7 mouse cellular contexts compared by ENCODE assay signal in the genomic region with DNA sequence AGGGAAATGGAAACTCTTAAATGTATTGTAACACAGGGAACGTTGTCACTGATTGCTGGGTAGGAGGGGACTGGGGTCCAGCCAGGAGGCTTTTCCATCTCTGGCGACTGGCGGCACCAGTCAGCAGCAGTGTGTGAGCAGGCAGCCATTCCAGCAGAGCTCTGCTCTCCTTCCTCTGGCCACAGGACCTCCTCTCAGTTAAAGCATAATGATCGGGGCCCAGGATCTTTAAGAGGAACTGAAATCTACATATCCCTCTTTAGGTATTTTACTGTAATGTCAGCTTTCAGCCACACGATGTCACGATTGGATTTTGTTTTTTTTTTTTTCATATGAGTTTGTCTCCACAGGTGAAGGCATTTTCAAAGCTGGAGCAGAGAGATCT.
DNase-seq lines count a peak whose midpoint lies in the region; ATAC-seq lines count a peak whose summit lies in the region.

No protein-coding gene starts in this region.

- 0 out of 2 replicates have a peak overlapping the region, but pooled peaks have one; percentile 2 for H3K27ac ChIP-seq in hindbrain, embryonic 13.5 days

- no peak overlapping the region for H3K4me3 ChIP-seq in hindbrain, embryonic 13.5 days

- no peaks in the 10 kb centered on the region for H3K27me3 ChIP-seq in hindbrain, embryonic 13.5 days

- whole genome bisulfite sequencing in hindbrain, embryonic 13.5 days, result 7% methylated on average over 6 of the region's 6 CpGs

- peak; percentile 76; the same call in 1 of the 2 replicates for ATAC-seq in hindbrain, embryonic 13.5 days (ENCODE audit: low FRiP score)

- H3K36me3 ChIP-seq in hindbrain, embryonic 13.5 days, result no peaks in the 10 kb centered on the region

- peaks cover 17% of the 10 kb centered on the region for H3K4me1 ChIP-seq in hindbrain, embryonic 13.5 days (replicated peaks)

- peak; percentile 8 to 9 for DNase-seq in left cerebral cortex, adult 18-20 months (ENCODE audit: low spot score in 2 of 2)
- no peak for DNase-seq in left cerebral cortex, adult 11 months (ENCODE audit: low spot score)
- DNase-seq in embryo, embryonic 11.5 days (ENCODE audit: low read depth, low spot score), result peak; percentile 27
- DNase-seq in neural tube, embryonic 10.5 days (ENCODE audit: extremely low spot score, low spot score), result peak; percentile 48
- DNase-seq in B cell, adult 2 months, result no peak
- no peak for DNase-seq in thymus, postnatal 0 days (ENCODE audit: low spot score)

- peak overlapping the region; percentile 41 for H3K4me2 ChIP-seq in hindbrain, embryonic 13.5 days

- H3K9me3 ChIP-seq in hindbrain, embryonic 13.5 days, result no peaks in the 10 kb centered on the region

- H3K9ac ChIP-seq in hindbrain, embryonic 13.5 days, result peak overlapping the region; percentile 16; the same call in 1 of the 2 replicates

Comparison
In these comparisons a context has a peak if more than half of its experiments do, and no peak if none do; other contexts are left out.
1. DNase-seq: peak in left cerebral cortex, adult 18-20 months (2 of 2), embryo, embryonic 11.5 days (single experiment) and neural tube, embryonic 10.5 days (single experiment); none in left cerebral cortex, adult 11 months (single experiment), B cell, adult 2 months (0 of 2) and thymus, postnatal 0 days (single experiment).